Mouse (Mus musculus) hindbrain, embryonic 12.5 days (tissue): ENCODE measurements around the gene D17H6S53E. TPM values are rescaled to one million over a fixed set of nuclear protein-coding genes. Genes with fewer than 3 reads are reported as not detected.

Experiments used
- ATAC-seq: fragments of 200-750 bp; cut with Nextera tagmentation; 2 replicates; pipeline ENCODE4 v1.8.0; 2017; ENCODE audit warnings: moderate TSS enrichment; ENCODE audit not compliant: low FRiP score
- H3K27ac ChIP-seq: fragments of 300-500 bp; sonication (generic); 2 replicates; pipeline ENCODE4 v1.5.1; 2016; ENCODE audit warnings: mild to moderate bottlenecking
- H3K27me3 ChIP-seq: fragments of 300-500 bp; sonication (generic); 2 replicates; pipeline ENCODE4 v1.6.1; 2016; ENCODE audit warnings: mild to moderate bottlenecking
- H3K36me3 ChIP-seq: fragments of 300-500 bp; sonication (generic); 2 replicates; pipeline ENCODE4 v1.6.1; 2016; ENCODE audit warnings: mild to moderate bottlenecking
- H3K4me1 ChIP-seq: fragments of 300-500 bp; sonication (generic); 2 replicates; pipeline ENCODE4 v1.6.1; 2016
- H3K4me2 ChIP-seq: fragments of 300-500 bp; sonication (generic); replicated peaks from 2 replicates; pipeline ENCODE4 v1.6.1; 2016; ENCODE audit warnings: mild to moderate bottlenecking
- H3K4me3 ChIP-seq: fragments of 300-500 bp; sonication (generic); 2 replicates; pipeline ENCODE4 v1.5.1; 2016; ENCODE audit warnings: mild to moderate bottlenecking
- H3K9ac ChIP-seq: fragments of 300-500 bp; sonication (generic); 2 replicates; pipeline ENCODE4 v1.6.1; 2016; ENCODE audit warnings: mild to moderate bottlenecking, moderate library complexity
- H3K9me3 ChIP-seq: fragments of 300-500 bp; sonication (generic); replicated peaks from 2 replicates; pipeline ENCODE4 v1.6.1; 2016; ENCODE audit warnings: mild to moderate bottlenecking
- WGBS: fragments of 180-500 bp; shearing (Covaris S2); methylation state at CpG from one replicate; pipeline ENCODE4 v1.1.7; 2016; 5-methylcytosine and 5-hydroxymethylcytosine counted together
- polyA plus RNA-seq: library from polyadenylated mRNA; unstranded; fragments of >200 nt; fragmentation: Nextera tagmentation; extraction: Ambion mirVana; gene quantifications from 2 replicates; pipeline ENCODE4 v1.2.1, GENCODE M21; 2016

The D17H6S53E gene
- polyA plus RNA-seq, 1 experiment from 2014 or later = 7.3 TPM

DNA sequence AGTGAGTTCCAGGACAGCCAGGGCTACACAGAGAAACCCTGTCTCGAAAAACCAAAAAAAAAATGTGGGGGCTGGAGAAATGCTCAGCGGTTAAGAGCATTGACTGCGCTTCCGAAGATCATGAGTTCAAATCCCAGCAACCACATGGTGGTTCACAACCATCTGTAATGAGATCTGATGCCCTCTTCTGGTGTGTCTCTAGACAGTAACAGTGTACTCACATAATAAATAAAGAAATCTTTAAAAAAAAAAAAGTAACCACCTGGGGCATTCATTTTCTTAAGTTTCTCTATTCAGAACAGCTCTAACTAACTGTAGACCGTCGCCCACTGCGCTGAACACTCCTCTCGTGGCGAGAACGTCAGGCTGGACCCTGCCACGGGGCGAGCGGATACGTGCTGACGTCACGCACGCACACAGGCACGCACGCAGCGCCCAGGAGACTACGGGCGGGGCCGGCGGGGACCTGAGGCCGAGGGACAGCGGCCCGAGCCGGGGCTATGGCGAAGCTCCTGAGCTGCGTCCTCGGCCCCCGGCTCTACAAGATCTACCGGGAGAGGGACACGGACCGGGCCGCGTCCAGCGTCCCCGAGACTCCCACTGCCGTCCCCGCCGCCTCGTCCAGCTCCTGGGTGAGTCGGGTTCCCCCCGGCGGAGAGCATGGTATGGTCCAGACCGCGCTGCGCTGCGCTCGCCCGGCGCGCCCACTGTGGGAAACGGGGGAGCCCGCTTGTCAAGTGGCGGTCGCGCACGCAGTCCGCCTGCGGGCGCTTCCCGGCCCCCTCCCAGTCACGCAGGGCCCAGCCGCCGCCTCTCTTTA is 37.1 kb upstream of the D17H6S53E start, which contains the start of gene Abhd16a:
Abhd16a (plus strand) TSS at position 439 of the 820 bp plus-strand sequence.
- Histone ChIP-seq H3K27me3 (0 out of 2 replicates have a peak, but pooled peaks cover 6% of the 10 kb centered on the region), H3K9ac (peak within 1 kb of the TSS; percentile 82), H3K36me3 (peaks cover 28% of the 10 kb centered on the region), H3K9me3 (no peaks in the 10 kb centered on the region), H3K4me2 (peak within 1 kb of the TSS; percentile 67), H3K4me3 (peak within 1 kb of the TSS; percentile 67), H3K27ac (peak within 1 kb of the TSS; percentile 97), H3K4me1 (peaks cover 12% of the 10 kb centered on the region)
- WGBS = 2% methylated on average over 67 of the region's 67 CpGs
- peak; percentile 98 for ATAC-seq

DNA sequence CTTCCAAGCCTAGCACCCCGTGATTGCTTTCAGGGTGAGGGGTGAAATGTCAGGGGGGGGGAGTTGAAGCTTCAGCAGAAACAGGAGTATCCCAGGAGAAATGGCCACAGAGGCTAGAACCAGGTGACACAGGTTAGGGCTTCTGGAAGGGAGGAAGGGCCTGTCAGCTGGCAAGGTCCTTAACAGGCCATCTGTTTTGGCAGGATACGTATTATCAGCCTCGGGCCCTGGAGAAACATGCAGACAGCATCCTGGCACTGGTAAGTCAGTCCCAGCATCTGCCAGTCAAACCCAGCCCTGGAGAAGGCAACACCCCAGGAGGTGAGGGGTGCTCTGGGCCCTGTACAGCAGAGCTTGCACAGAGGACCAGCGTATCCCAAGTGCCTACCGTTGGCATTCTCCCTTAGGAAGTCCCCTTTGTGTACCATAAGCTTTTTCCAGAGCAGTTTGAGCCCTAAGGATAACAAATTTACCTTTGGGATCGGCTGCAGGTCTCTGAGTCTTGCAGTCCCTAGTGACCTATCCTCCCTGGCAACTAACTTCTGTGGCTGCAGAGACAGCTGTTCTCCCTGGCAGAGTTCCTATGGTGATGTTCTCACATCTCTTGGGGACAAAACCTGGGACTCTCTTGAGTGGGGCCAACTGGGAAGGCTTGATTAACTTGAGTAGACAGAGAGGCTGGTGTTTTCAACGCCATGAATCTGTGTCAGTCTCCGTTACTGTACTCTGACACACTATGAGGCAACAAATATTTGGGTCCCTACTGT is 35.8 kb upstream of the D17H6S53E start:
- peak overlapping the region; percentile 97; the same call in 1 of the 2 replicates for H3K27ac ChIP-seq
- peak overlapping the region; percentile 67 for H3K4me2 ChIP-seq
- peak overlapping the region; percentile 82 for H3K9ac ChIP-seq
- ATAC-seq = no peak
- 0 out of 2 replicates have a peak, but pooled peaks cover 5% of the 10 kb centered on the region for H3K27me3 ChIP-seq
- peaks cover 12% of the 10 kb centered on the region for H3K4me1 ChIP-seq
- no peaks in the 10 kb centered on the region for H3K9me3 ChIP-seq
- peaks cover 42% of the 10 kb centered on the region for H3K36me3 ChIP-seq
- peak overlapping the region; percentile 67 for H3K4me3 ChIP-seq
- 69% methylated on average over 8 of the region's 8 CpGs for WGBS

DNA sequence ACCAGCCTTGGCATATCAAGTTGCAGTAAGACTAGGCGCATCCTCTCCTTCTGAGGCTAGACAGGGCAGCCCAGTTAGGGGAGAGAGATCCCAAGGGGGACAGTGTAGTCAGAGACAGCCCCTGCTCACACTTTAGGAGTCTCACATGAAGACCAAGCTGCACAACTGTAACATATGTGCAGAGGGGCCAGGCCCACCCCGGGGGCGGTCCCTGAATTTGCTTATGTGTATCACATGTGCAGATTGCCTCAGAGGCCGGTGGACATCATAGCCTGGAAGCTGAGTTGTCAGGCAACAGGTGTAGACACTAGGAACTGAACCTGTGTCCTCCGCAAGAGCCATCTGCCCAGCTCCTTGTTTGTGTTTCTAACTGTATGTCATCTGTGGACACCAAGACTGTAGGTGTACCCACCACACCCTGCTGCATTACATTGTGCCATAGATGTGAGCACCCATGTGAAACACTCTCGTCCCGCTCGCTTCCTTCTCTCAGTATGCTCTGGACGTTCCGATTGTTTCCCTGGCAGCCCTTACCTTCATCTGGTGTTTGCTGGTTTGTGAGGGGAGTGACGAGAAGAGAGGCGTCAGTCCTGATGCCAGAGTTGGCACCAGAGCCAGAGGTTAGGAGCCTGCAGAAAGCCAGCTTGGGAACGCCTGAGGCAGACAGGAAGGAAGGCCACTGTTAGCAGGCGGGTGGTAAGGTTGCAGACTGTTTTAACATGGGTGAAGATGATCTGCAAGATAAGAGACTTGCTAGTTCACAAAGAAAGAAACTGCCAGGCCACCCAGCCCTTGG is 33.6 kb upstream of the D17H6S53E start:
- H3K36me3 ChIP-seq = peaks cover 62% of the 10 kb centered on the region
- no peaks in the 10 kb centered on the region for H3K9me3 ChIP-seq
- no peak overlapping the region for H3K4me3 ChIP-seq
- H3K4me1 ChIP-seq = peaks cover 12% of the 10 kb centered on the region
- no peaks in the 10 kb centered on the region for H3K27me3 ChIP-seq
- peak overlapping the region; percentile 32; the same call in 1 of the 2 replicates for H3K9ac ChIP-seq
- ATAC-seq = no peak
- no peak overlapping the region for H3K27ac ChIP-seq
- H3K4me2 ChIP-seq = no peak overlapping the region
- 90% methylated on average over 14 of the region's 14 CpGs for WGBS

DNA sequence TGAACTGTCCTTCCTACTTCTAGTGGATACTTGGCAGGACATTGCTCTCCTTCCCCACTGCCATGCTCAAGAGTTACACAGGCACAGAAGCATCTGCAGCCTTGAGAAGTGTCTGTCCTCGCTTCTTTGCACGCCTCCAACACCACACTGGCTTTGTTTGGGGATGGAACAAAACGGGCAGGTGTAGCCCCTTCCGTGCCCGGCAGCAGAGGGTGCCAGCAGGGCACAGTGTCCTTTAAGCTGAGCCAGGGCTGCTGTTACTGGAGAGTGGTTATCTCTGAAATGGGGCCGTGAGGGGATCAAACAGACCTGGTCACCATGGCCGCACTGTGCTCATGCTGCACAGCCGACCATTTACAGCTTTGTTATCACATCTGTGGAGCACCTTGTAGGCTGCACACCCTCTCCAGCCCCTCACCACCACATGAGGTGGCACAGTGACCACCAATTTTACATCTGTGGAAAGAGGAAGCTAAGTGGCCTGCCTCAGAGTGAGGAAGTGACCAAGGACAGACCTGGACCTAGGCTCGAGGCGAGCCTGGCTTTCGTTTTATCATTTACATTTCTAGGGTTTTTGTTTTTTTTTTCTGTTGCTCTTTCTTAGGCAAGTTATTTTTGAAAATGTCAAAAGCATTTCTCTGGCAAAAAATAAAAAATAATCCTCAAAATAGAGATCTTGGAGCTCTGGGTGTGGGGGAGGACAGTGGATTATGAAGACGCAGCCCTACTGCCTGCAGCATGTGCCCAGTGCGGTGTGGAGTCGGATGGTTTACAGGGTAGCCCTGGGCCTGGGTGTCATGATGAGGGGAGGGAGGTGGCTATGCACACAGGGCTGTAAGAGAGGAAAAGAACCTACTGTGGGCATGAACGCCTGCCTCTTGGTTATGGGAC is 31.5 kb upstream of the D17H6S53E start:
- no peak overlapping the region for H3K4me2 ChIP-seq
- peaks cover 77% of the 10 kb centered on the region for H3K36me3 ChIP-seq
- 0 out of 2 replicates have a peak overlapping the region, but pooled peaks have one; percentile 8 for H3K9ac ChIP-seq
- whole genome bisulfite sequencing = 92% methylated on average over 15 of the region's 15 CpGs
- no peaks in the 10 kb centered on the region for H3K9me3 ChIP-seq
- H3K27ac ChIP-seq = no peak overlapping the region
- ATAC-seq = no peak
- peaks cover 12% of the 10 kb centered on the region for H3K4me1 ChIP-seq
- no peaks in the 10 kb centered on the region for H3K27me3 ChIP-seq
- H3K4me3 ChIP-seq = no peak overlapping the region

DNA sequence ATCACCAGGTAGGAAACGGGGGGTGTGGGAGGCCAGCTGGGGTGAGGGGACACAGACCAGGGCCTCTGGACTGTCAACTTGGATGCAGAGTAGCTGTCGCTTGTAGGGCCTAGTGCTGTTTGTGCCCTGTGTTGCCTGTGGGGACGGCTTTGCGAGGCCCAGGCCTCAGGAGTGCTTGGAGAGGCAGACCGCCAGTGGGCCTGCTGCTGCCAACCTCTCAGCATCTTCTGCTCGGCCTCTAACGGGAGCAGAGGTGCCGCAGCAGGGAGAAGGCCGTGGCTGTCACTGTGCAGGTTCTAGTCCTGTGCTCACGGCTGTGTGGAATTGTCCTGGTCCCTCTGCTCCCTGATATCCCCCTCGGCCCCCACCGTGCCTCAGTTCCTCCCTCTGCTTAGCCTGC is 29.6 kb upstream of the D17H6S53E start:
- H3K9me3 ChIP-seq = no peaks in the 10 kb centered on the region
- no peak overlapping the region for H3K27ac ChIP-seq
- H3K4me2 ChIP-seq = no peak overlapping the region
- no peak overlapping the region for H3K9ac ChIP-seq
- peaks cover 90% of the 10 kb centered on the region for H3K36me3 ChIP-seq
- no peaks in the 10 kb centered on the region for H3K4me1 ChIP-seq
- WGBS = 84% methylated on average over 12 of the region's 12 CpGs
- no peak for ATAC-seq
- H3K4me3 ChIP-seq = no peak overlapping the region
- no peaks in the 10 kb centered on the region for H3K27me3 ChIP-seq

DNA sequence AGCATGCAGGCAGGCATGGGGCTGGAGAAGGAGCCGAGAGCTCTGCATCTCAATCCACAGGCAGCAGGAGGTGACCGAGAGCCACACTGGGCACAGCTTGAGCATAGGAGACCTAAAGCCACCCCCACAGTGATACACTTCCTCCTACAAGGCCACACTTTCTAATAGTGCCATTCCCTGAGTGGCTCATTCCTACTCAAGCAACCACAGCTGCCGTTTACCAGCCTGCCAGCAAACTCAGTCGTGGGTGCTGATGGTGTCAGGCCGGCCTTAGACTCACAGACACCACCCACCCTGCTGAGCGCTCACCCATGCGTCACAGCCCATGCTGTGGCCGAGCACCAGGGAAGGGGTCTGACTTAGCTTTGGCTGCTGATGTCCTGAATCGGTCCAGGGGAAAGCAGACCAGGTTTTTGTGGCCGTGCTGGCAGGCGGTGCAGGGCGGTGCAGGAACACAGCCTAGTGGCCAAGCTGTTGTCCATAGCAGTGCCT is 29.0 kb upstream of the D17H6S53E start:
- Histone ChIP-seq H3K4me1 (no peaks in the 10 kb centered on the region), H3K4me3 (no peak overlapping the region), H3K36me3 (peaks cover 90% of the 10 kb centered on the region), H3K27me3 (no peaks in the 10 kb centered on the region), H3K9me3 (no peaks in the 10 kb centered on the region), H3K9ac (no peak overlapping the region), H3K4me2 (no peak overlapping the region), H3K27ac (no peak overlapping the region)
- ATAC-seq = no peak
- 79% methylated on average over 12 of the region's 12 CpGs for WGBS

DNA sequence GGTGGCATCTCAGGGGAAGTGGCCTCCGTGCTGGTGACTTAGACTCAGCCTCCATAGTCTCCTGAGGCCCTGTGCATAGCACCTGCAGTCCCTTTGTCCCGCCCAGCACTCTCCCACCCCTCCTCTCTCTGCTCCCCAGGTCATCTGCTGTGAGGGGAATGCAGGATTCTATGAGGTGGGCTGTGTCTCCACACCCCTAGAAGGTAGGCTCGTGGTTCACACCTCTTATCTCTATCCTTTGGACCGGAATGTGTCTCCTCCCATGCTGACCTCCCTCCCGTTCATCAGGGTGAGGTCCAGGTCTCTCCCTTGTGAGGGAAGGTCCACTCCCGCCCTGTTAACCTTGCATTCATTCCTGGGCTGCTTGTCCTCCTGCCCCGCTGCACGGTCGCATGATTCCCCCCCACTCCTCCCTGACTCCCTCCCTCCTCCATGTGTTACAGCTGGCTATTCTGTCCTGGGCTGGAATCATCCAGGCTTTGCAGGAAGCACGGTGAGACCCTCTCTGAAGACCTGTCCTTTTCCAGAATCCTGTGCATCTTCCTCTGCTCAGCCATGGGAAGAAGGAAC is 25.9 kb upstream of the D17H6S53E start:
- H3K4me3 ChIP-seq = no peak overlapping the region
- H3K36me3 ChIP-seq = peaks cover 79% of the 10 kb centered on the region
- no peak for ATAC-seq
- H3K4me1 ChIP-seq = no peaks in the 10 kb centered on the region
- H3K9me3 ChIP-seq = no peaks in the 10 kb centered on the region
- no peak overlapping the region for H3K27ac ChIP-seq
- no peak overlapping the region for H3K9ac ChIP-seq
- H3K27me3 ChIP-seq = no peaks in the 10 kb centered on the region
- H3K4me2 ChIP-seq = no peak overlapping the region
- 70% methylated on average over 10 of the region's 10 CpGs for WGBS

DNA sequence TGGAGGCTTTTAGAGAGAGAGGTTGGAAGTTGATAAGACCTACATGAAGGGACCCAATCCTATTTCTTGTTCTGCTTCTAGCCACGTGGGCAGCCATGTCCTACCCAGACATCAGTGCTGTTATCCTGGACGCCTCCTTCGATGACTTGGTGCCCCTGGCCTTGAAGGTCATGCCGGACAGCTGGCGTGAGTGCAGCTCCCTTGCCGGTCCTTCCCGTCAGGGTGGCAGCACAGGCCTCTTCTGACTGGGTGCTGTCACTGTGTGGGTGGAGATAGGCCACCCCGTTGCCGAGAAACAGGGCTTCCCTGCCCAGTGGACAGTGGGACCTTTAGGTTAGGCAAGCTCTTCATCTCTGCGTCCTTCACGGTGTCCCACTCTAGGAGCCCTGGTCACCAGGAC is 25.0 kb upstream of the D17H6S53E start:
- no peak overlapping the region for H3K4me3 ChIP-seq
- peaks cover 72% of the 10 kb centered on the region for H3K36me3 ChIP-seq
- no peaks in the 10 kb centered on the region for H3K27me3 ChIP-seq
- 88% methylated on average over 11 of the region's 11 CpGs for WGBS
- no peak overlapping the region for H3K4me2 ChIP-seq
- no peak for ATAC-seq
- H3K9me3 ChIP-seq = no peaks in the 10 kb centered on the region
- no peak overlapping the region for H3K27ac ChIP-seq
- peaks cover 2% of the 10 kb centered on the region; the same call in 1 of the 2 replicates for H3K4me1 ChIP-seq
- no peak overlapping the region for H3K9ac ChIP-seq

DNA sequence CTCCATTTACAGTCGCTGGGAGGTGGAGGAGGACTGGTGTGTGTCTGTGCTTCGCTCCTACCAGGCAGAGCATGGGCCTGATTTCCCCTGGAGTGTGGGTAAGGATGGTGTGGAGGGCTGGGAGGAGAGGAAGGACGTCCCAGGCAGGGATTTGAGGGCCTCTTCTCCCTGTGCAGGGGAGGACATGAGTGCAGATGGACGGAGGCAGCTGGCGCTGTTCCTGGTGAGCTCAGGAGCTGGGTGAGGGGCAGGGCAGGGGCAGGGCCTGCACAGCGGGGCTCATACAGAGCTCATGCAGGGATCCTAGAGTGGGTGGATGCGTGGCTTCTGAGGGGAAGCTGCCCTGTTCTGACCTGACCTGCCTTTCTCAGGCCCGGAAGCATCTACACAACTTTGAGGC is 23.9 kb upstream of the D17H6S53E start:
- no peak for ATAC-seq
- Histone ChIP-seq H3K9ac (no peak overlapping the region), H3K4me1 (peaks cover 4% of the 10 kb centered on the region; the same call in 1 of the 2 replicates), H3K36me3 (peaks cover 61% of the 10 kb centered on the region), H3K4me3 (no peak overlapping the region), H3K4me2 (no peak overlapping the region), H3K27ac (no peak overlapping the region), H3K27me3 (no peaks in the 10 kb centered on the region), H3K9me3 (no peaks in the 10 kb centered on the region)
- WGBS = 81% methylated on average over 8 of the region's 8 CpGs

DNA sequence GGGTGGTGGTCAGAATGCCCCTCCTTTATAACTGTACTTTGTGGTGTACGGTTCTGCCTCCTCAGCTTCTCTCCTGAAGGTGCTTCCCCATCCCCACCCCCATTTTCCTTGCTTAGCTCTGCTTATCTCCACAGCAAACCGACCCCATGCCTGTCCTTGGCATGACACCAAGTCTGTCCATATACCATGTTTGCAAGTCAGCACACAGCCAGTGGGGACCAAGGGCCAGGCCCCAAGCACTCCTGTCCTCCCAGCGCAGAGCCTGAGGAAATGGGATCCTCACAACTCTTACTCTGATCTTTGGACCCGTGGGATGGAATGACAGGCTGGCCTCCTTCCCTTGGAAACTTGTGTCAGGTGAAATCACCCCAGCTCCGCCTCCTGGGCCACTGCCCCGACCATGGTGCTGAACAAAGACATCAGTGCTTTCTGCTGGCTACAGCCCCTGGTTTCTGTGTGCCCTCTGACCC is 22.9 kb upstream of the D17H6S53E start:
- H3K9ac ChIP-seq = 0 out of 2 replicates have a peak overlapping the region, but pooled peaks have one; percentile 27
- no peak for ATAC-seq
- H3K4me2 ChIP-seq = no peak overlapping the region
- no peak overlapping the region for H3K4me3 ChIP-seq
- H3K36me3 ChIP-seq = peaks cover 57% of the 10 kb centered on the region
- peaks cover 4% of the 10 kb centered on the region; the same call in 1 of the 2 replicates for H3K4me1 ChIP-seq
- H3K27me3 ChIP-seq = no peaks in the 10 kb centered on the region
- 71% methylated on average over 6 of the region's 6 CpGs for WGBS
- no peak overlapping the region for H3K27ac ChIP-seq
- H3K9me3 ChIP-seq = no peaks in the 10 kb centered on the region
